Mouse (Mus musculus): Measurements from ENCODE around the gene Tmem252. TPM values are rescaled to one million over a fixed set of nuclear protein-coding genes. Genes with fewer than 3 reads are reported as not detected.

The Tmem252 gene
- polyA plus RNA-seq, 1 experiment from 2014 or later = 3.9 TPM

Other genes with a start within 250 kb of the Tmem252 start
- 40.2 and 43.4 TPM in 2 replicates for gene Fam122a, start 196.7 kb upstream of the Tmem252 start, polyA plus RNA-seq (2015; fragmentation: Nextera tagmentation; extraction: Ambion mirVana)
- 9.6 and 11.1 TPM in 2 replicates for gene Pip5k1b, start 118.1 kb upstream of the Tmem252 start, polyA plus RNA-seq (2015; fragmentation: Nextera tagmentation; extraction: Ambion mirVana)
- 5.1 and 5.2 TPM in 2 replicates for gene Pgm5, start 187.8 kb downstream of the Tmem252 start, polyA plus RNA-seq (2015; fragmentation: Nextera tagmentation; extraction: Ambion mirVana)
- 825 and 837 TPM in 2 replicates for gene Gm10053, start 201.7 kb downstream of the Tmem252 start, polyA plus RNA-seq (2015; fragmentation: Nextera tagmentation; extraction: Ambion mirVana)
- gene Foxd4, start 227.2 kb downstream of the Tmem252 start, polyA plus RNA-seq (2015; fragmentation: Nextera tagmentation; extraction: Ambion mirVana) = not detected in 2 replicates

All from heart, embryonic 16.5 days (tissue).